Mouse (Mus musculus) kidney, adult 2 months (tissue): Measurements from ENCODE around the gene Plgrkt.

Experiments
- CTCF ChIP-seq: fragments of 200-500 bp; conservative IDR thresholded peaks from 2 replicates; pipeline ENCODE4 v1.5.1; 2011; ENCODE audit warnings: low read depth, mild to moderate bottlenecking, control low read depth, low read length, moderate library complexity, mixed read lengths; ENCODE audit not compliant: insufficient read depth, insufficient read length
- POLR2A ChIP-seq: fragments of 200-500 bp; IDR thresholded peaks from one replicate; pipeline ENCODE4 v1.6.1; 2011; ENCODE audit warnings: low read depth, low read length, control low read depth

- TF ChIP-seq CTCF (no peak), POLR2A (no peak)
These were observed 29.2 kb upstream of the Plgrkt start for GRCm38 (mm10) chr19:29396353-29396752.
